Mouse (Mus musculus): ENCODE results near the gene Sinhcaf.
"Not testable (repeated sequence)": the region's sequence is repeated elsewhere in the genome, so short reads cannot be mapped to it uniquely, and the experiment has no call there.

The Sinhcaf gene

DNA sequence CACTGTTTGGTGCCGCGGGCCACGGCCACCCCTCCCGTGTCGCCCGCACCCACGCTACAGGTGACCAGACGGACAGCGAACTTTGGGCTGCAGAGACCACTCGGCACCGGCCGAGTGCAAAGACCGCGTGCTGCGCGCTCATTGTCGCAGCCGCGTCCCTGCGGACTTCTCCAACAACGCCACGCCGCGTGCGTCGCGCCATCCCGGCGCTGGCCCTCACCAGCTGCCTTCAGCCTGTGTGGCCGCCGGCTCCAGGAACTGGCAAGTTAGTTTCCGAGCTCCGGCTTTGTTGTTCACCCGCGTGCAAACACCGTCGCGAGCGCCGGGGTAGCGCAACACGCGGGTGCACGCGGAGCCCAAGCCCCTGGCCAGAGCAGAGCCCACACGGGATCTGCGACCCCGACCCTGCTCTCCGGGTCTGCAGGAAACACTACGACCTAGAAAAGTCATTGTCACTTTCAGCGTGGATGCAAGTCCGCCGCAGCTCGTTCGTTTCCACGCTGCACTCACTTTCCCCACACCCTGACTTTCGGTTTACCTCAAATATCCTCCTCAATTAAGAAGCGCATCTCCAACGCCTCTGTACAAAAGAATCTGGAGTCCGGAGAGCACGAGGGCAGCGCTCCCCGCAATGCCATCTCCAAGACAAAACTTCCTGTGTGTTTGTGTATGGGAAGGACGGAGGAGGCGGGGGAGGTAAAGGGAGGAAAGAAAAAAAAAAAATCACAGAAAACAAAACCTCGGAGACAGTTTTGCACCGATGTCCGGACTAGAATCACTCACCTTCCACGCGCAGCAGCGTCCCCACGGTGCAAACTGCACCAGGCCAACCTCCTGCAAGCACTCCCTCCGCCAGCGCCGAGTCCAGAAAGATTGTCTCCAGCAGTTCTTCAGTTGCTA, 508 bp downstream of the Sinhcaf start:
- peak; percentile 32 for DNase-seq

DNA sequence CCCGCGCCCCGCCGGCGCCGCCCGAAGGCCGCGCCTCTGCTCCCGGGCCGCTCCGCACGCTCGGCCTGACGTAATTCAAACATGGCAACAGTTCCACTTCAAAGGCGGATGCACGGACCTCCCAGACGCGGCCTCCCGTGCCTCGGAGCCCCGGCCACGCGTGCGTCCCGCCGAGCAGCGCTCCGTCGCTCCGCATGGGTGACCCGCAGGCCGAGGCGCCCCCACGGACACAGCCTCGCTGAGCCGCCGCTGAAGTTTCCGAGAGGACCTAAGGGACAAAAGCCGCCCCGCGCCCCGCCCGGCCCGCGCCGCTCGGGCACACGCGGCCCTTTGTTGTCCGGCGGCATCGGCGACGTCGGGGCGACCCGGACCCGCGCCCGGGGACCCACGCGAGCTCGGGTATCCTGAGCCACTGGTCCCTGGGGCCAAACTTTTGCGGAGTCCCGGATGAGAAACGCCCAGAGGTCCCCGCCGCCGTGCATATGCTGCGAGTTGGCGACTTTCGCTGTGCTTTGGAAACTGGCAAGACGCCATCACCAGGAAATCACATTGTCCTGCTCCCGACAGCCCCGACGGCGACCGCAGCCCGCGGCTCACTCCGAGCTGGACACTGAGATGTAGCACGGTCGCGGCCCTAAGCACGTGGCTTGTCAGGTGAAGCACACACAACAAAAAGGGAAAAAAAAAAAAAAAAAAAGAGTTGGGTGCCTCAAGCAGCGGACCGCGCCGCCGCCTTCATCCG, 1.3 kb downstream of the Sinhcaf start:
- peak; percentile 29 for DNase-seq

DNA sequence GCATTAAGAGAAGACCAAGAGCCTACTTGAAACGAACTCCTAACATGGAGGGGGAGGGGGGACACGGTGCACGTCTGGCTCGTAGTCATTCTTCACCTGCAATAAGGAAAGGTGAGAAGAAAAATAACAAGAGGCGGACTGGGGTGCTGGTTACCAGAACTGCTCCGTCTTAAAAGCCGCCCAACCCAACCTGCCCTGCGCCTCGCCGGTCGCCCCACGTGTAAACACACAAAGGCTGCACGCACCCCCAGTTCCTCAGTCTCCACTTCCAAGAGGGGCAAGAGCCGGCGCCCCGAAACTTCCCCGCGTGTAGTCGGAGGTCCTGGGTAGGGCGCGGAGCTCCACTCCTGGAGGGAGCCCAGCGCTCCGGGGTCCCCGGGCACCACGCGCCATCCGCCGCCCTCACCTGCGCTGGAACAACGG, 1.9 kb downstream of the Sinhcaf start:
- DNase-seq = no peak

DNA sequence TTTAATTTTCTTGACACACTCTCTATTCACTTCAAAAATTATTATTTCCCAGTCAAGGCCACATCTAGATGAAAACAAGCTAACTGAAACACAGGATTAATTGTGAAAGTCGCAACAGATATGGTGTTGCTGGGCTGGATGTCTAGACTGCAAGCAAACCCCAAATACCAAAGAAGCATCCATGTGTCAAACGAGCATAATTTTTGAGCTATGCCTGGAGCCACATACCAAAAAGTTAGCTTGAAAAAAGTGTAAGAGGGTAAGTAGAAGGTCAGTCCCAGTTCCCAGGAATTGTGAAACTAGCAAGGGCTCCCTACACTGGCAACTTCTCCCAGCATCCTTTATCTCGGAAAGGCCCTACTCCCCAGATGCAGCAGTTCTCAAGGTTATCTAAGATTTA, 2.6 kb downstream of the Sinhcaf start:
- no peak for DNase-seq

DNA sequence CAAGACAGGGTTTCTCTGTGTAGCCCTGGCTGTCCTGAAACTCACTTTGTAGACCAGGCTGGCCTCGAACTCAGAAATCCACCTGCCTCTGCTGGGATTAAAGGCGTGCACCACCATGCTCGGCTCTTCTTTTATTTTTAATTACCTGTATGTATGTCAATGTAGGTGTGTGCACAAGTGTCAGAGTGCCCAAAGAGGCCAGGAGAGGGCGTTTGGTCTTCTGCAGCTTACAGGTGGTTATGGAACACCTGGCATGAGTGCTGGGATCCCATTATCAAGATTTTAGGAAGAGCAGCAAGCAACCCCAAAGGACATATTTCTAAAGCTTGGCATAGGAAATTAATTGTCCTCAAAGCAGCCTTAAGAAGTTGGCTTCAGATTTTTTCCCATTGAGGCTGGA, 3.9 kb downstream of the Sinhcaf start:
- DNase-seq = no peak

DNA sequence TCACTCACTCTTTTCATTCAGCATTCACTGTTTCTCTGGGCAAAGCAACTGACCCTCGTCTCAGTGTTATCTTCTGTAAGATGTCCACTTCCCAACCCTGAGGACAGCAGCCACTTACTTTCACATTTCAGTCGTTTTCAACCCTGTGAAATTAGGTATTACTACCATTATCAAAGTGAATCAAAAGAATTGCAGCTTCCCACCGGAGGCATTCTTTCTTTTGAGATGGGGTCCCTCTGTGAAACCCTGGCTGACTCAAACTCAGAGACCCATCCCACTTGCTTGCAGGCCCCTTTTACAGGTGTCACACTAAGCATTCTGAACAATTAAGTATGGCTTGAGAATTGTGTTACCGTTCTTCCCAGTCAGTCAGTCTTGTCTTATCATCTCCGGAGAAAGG, 4.4 kb downstream of the Sinhcaf start:
- DNase-seq = no peak

DNA sequence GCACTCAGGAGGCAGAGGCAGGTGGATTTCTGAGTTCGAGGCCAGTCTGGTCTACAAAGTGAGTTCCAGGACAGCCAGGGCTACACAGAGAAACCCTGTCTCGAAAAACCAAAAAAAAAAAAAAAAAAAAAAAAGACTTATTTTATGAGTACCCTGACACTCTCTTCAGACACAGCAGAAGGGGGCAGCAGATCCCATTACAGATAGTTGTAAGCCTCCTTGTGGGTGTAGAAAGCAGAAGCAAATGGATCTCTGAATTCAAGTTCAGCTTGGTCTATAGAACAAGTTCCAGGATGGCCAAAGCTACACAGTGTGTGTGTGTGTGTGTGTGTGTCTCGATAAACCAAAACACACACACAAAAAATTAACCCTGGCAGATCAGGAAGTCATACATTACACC, 5.9 kb downstream of the Sinhcaf start:
- DNase-seq = not testable (repeated sequence)

DNA sequence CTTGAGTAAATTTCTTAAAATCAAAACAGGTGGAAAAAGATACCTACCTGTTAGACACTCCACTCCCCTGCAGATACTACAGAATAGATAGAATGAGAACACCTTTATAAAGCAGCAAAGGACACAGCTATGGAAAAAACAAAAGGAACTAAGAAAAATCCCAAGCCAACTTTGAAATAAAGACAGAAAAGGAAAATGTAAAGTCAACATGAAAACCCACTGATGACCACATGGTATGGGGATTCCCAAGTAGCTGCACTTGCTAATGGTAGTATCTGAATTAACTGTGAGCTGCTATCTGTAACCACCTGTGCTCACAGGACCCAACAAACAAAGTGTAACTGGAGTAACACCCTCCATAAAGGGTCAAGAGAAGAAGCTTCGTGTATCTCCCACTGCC, 8.6 kb downstream of the Sinhcaf start:
- DNase-seq = no peak

DNA sequence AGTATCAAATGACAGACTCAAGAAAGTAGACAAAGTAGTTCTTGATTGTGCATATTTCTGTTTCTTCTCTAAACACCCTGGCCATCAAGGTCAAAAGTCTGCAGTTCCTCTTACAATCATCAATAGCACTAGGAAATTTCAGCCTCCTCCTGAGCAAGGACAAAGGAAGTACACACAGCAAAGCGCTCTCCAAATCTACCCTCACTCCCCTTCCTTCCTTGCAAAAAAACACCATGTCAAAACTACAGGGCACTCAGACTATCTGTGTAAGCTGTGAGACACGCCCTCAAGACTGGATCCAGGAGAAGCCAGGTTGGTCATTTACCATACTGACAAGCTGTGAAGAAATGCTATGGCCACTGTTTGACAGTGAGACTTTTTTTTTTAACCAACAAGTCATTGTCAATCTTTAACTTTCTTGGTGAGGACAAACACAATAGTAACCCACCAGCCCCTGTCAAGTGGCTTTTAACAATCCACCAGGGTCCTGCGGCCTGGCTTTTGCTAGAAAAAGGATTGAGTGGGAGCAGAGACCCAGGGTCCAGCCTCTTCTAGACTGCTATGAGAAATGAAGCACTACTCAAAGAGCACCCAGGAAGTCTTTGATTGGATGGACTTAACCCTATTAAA, 11.2 kb downstream of the Sinhcaf start:
- no peak for DNase-seq

DNA sequence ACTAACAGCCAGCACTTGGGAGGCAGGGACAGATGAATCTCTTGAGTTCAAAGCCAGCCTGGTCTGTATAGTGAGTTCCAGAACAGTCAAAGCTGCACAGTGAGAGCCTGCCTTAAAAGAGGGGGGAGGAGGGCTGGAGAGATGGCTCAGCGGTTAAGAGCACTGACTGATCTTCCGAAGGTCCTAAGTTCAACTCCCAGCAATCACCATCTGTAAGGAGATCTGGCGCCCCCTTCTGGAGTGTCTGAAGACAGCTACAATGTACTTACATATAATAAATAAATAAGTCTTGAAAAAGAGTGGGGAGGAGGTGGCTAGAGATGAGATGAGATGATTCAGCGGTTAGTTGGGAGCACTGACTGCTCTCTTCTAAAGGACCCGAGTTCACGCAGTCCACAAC, 15.0 kb downstream of the Sinhcaf start:
- no peak for DNase-seq

DNA sequence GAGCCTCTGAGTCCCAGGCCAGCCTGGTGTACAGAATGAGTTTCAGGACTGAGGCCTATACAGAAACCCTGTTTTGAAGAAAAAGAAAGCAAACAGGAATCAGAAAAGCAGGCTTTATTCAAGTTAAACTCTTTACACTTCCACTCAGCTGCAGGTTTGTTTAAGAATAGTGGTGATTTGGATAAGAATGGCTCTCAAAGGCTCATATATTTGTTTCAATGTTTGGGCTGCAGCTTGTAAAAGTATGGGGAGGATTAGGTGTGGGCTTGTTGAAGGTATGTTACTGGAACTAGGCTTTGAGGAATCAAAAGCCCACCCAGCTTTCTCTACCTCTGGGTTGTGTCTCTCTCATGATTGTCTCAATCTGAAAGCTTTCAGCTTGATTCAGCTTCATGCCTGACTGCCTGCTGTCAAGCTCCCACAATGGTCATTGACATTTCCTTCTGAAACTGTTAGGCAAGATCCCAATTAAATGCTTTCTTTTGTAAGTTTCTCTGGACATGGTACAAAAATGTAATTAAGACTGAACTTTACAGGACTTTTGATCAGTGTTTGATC, 27.3 kb downstream of the Sinhcaf start:
- DNase-seq = no peak

DNA sequence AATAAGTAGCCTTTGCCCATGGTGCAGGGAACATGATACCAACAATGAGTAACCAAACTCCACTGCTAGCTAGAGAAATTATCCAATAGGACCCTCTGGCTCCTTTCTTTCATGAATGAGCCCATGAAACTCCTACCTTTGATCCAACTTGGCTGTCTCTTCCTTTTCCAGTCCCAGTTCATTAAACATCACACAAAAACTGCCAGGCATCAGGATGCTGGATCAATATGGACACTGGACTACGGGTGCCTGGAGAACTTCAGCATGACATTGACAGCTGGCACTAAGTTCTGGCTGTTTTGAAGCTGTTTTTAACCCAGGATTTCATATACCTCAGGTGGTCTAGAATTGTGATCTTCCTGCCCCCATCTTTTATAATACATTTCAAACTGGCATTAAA, 28.6 kb downstream of the Sinhcaf start:
- DNase-seq = no peak

DNA sequence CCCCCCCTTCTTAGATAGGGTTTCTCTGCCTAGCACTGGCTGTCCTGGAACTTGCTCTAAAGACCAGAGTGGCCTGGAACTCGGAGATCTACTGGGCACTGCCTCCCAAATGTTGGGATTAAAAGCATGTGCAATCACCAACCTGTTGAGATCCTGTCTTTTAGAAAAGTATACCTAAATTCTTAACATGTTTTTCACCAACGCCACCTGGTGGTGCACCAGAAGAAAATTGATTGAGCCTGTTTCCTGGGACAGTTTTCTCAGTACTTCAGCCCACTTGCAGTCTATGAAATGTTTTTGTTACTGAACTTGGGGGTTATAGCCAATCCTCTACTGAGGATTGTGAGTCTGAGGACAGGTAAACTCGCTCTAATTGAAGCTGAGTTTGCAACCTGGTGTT, 29.4 kb downstream of the Sinhcaf start:
- no peak for DNase-seq

DNA sequence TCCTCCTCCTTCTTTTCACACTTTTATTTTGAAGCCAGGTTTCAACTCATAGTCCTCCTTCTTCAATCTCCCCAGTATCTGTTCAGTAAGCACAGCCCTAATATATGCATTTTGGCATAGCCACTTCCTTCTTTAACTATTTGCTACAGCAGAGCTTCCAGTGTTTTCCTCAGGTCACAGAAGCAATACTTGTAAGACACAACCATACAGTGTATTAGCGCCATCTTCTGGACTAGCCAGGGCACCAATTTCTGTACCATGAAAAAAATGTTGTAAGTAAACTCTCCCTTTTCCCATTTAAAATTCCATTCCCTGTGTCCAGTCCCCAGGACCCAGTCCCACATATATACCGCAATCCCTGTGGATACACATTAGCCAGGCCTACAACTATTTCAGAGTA, 32.3 kb downstream of the Sinhcaf start:
- DNase-seq = peak; percentile 27

DNA sequence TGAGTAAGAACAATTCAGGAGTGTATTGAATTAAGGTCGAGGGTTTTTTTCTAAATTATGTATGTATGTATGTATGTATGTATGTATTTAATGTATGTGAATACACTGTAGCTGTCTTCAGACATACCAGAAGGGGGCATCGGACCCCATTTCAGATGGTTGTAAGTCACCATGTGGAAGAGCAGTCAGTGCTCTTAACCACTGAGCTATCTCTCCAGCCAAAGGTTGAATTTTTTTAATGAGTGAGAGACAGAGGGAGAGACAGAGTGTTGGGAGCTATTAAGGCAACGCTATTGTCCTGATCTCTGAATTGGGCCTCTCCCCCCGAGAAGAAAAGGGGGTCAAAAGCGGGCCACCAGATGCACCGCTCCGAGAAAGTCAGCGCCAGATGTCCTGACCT, 34.4 kb downstream of the Sinhcaf start:
- not testable (repeated sequence) for DNase-seq

DNA sequence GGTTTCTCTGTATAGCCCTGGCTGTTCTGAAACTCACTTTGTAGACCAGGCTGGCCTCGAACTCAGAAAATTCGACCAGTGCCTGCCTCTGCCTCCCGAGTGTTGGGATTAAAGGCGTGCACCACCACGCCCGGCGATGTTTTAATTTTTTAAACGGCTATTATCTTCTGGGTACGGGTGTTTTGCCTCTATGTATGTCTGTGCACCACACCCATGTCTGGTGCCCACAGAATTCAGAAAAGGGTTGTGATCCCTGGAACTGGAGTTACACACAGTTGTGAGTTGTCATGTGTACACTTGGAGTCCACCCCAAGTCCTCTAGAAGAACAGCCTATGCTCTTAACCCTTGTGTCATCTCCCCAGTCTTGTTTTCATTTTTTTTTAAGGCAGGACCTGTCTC, 39.3 kb downstream of the Sinhcaf start:
- no peak for DNase-seq

DNA sequence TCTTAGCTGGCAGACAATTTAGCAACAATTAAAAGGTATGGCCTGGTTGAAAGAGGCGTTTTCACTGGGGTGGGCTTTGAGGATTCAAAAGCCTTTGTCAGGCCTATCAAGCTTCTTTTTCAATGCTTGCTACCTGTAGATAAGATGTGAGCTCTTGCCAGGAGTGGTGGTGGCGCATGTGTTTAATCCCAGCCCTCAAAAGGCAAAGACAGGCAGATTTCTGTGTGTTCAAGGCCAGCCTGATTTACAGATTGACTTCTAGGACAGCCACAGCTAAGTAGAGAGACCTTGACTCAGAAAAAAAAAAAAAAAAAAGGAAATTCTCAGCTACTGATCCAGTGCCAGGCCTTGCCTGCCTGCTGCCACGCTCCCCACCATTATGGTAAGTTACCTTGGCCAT, 43.5 kb downstream of the Sinhcaf start:
- DNase-seq = no peak

DNA sequence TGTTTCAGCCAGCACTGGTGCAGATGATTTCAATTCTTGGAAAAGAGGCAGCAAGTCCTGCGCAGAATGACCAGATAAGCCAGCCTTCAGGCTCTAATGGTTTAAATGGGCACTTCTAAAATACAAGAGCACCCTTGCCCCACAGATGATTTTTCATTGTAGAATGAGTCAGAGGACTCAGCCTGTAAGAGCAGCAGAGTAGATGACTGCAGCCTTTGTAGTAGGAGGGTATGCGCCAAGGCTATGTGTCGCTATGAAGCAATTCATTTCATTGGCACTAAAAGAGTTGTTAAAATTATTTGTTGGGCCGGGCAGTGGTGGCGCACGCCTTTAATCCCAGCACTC, 49.8 kb downstream of the Sinhcaf start:
- no peak for DNase-seq

DNA sequence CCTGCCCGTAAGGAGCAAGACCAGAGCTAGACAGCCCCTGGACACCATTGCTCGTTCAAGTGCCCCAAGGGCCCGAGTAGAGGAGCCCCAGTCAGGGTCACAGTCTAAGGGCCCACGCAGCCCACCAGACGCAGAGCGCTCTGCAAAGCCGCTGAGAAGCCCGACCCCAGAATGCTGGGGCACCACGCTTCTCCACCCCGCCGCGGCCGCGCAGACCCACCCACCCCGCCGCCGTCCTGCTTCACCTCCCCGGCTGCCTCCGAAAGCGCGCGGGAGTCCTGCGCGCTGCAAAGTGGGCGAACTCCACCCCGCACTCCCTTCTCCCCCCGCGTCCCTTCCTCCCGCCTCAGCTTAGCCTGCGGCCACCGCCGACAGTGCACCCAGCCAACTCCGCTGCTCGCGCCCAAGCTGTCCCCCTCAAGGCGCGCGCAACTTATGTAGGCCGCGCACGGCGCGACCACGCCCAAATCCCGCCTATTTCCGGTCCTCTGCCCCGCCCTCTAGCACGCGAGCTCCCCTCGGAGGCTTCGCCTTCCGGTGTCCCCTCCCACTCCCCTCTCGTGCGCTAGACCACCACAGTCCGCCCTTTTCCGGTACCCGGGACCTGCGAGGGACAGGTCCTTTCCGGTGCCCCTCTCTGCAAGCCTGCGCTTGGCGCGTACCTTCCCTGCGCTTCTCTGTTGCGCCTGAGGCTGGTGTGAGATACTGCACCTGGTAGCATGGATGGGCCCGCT, 50.3 kb downstream of the Sinhcaf start, which contains the start of gene Caprin2:
Gene Caprin2 (minus strand): TSS at position 465 of the 734 bp plus-strand sequence.
- DNase-seq = peak; percentile 90

DNA sequence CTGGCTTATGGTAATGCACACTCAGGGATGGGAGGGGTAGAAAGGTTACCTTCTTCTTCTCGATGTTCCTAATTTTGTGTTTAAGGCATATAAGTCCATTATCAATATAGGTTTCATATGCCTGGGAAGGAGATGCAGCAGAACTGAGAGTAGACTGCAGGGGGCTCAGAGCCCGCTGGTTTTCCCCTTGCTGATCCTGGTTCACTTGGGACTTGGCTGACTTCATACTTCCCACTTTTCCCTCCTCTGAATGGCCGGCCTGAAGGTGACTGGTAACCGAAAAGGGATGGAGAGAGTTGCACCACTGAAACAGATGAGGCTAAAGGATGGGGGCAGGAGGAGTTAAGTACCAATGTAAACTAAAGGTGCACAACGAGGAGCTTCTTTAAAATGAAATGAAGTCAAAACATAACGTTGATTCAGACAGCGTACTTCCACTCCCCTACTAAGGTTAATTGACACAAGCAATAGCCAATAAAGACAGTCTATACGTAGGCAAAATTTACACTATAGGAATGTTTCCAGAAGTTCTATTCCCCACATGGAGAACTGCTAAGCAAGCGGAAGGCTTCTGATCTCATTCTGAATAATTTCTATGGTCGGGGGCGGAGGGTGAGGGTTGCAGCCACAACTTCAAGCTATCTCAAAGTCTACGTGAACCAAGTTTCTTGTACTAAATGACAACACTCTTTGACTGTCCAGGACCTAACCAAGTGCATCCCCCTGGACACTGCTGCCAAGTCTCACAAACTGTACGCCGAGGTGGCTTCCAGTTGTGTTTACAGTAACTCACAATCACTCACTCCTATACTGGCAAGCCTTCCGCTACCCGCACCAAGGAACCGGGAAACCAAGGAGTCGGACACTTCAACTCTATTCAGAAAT, 51.1 kb downstream of the Sinhcaf start:
- DNase-seq = no peak

DNA sequence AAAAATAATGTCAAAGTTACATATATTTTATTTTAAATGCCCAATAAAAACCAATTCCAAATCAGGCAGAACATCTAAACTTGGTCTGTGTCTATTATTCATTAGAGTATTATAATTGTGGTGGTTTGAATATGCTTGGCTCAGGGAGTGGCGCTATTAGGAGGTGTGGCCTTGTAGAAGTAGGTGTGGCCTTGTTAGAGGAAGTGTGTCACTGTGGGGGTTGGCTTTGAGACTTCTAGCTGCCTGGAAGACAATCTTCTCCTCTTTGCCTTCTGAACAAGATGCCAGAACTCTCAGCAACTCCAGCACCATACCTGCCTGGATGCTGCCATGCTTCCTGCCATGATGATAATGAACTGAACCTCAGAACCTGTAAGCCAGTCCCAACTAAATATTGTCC, 72.4 kb downstream of the Sinhcaf start:
- no peak for DNase-seq
